ENCODE assay signal across 11 mouse cellular contexts in genomic region chr2:163194543-163194942, GRCm38 (mm10). TPM values are rescaled to one million over a fixed set of nuclear protein-coding genes. Genes with fewer than 3 reads are reported as not detected.
A peak's percentile ranks its signal among the peaks of the same experiment; 100 is the strongest.
DNase-seq lines count a peak whose midpoint lies in the region; ATAC-seq lines count a peak whose summit lies in the region.
"Had no signal": no experiment of that assay in that cellular context is flagged by ENCODE, and none has a peak within 500 bp of the region (broad histone marks: within the 10 kb centered on the region; RNA-seq: fewer than 3 reads in every experiment).

No protein-coding gene starts in this region.

- no peak overlapping the region for H3K27ac ChIP-seq in liver, embryonic 11.5 days (ENCODE audit: low read depth, low read length)

- H3K9me3 ChIP-seq in liver, embryonic 11.5 days (ENCODE audit: control insufficient read depth, low read length) = no peaks in the 10 kb centered on the region
- H3K9me3 ChIP-seq: limb, embryonic 15.5 days had no signal

- H3K36me3 ChIP-seq in liver, embryonic 11.5 days (ENCODE audit: control insufficient read depth, insufficient read depth, low read length) = no peaks in the 10 kb centered on the region
- H3K36me3 ChIP-seq: limb, embryonic 15.5 days had no signal

- 0 out of 2 replicates have a peak, but pooled peaks cover 6% of the 10 kb centered on the region for H3K27me3 ChIP-seq in liver, embryonic 11.5 days (replicated peaks; ENCODE audit: control insufficient read depth, insufficient read depth, low read length)

- H3K9ac ChIP-seq in liver, embryonic 11.5 days (ENCODE audit: low read depth, low read length) = no peak overlapping the region
- H3K9ac ChIP-seq: limb, embryonic 15.5 days had no signal

- DNase-seq in adrenal gland, adult 2 months = peak; percentile 44
- DNase-seq in adrenal gland, adult 8-10 months = no peak
- peak; percentile 5 for DNase-seq in kidney, adult 18-20 months
- no peak for DNase-seq in kidney, postnatal 14 days
- peak; percentile 49 for DNase-seq in ovary, postnatal 36 days (ENCODE audit: low spot score)
- no peak for DNase-seq in ovary, postnatal 14 days (ENCODE audit: low spot score)
- DNase-seq in yolk sac, embryonic 10.5 days (ENCODE audit: low spot score) = peak; percentile 20
- no peak for DNase-seq in liver, embryonic 11.5 days (ENCODE audit: low spot score)

- no peaks in the 10 kb centered on the region for H3K4me1 ChIP-seq in liver, embryonic 11.5 days (replicated peaks; ENCODE audit: control insufficient read depth, insufficient read depth, low read length)

- 78% methylated on average over 5 of the region's 5 CpGs for WGBS in liver, embryonic 11.5 days

- no peak overlapping the region for H3K4me2 ChIP-seq in liver, embryonic 11.5 days
- H3K4me2 ChIP-seq: limb, embryonic 15.5 days had no signal

- ATAC-seq in liver, embryonic 11.5 days (replicated peaks; ENCODE audit: low FRiP score) = no peak

- H3K4me3 ChIP-seq in liver, embryonic 11.5 days (ENCODE audit: low read depth, low read length) = no peak overlapping the region
- H3K4me3 ChIP-seq: limb, embryonic 15.5 days had no signal

RNA-seq across cellular contexts. Expression of gene Tox2, which starts 8.4 kb away (rescaled TPM):
- 1 to 10 TPM; 4.0 to 7.4 TPM for total RNA-seq in adrenal gland, adult 2 months (2021)
- 8.0 and 32.8 TPM in 2 replicates for polyA plus RNA-seq in adrenal gland, adult 2 months (2012; rRNA removed)
- total RNA-seq in adrenal gland, adult 8-10 months (2022) = 10 to 100 TPM in 2 of 4 experiments, 1 to 10 TPM in 2; 2.3 to 11.7 (median 6.8) TPM
- polyA plus RNA-seq in liver, embryonic 11.5 days (2014; fragmentation: Nextera tagmentation; extraction: Ambion mirVana) = 2.0 and 3.3 TPM in 2 replicates
- total RNA-seq: MEL; monocyte, adult 5-6 weeks had no signal

Comparison
In these comparisons a context has a peak if more than half of its experiments do, and no peak if none do; other contexts are left out.
1. DNase-seq: peak in adrenal gland, adult 2 months (single experiment), kidney, adult 18-20 months (single experiment), ovary, postnatal 36 days (single experiment) and yolk sac, embryonic 10.5 days (single experiment); none in adrenal gland, adult 8-10 months (single experiment), kidney, postnatal 14 days (single experiment), ovary, postnatal 14 days (single experiment) and liver, embryonic 11.5 days (single experiment).